12 mouse cellular contexts compared by ENCODE assay signal in the genomic region with DNA sequence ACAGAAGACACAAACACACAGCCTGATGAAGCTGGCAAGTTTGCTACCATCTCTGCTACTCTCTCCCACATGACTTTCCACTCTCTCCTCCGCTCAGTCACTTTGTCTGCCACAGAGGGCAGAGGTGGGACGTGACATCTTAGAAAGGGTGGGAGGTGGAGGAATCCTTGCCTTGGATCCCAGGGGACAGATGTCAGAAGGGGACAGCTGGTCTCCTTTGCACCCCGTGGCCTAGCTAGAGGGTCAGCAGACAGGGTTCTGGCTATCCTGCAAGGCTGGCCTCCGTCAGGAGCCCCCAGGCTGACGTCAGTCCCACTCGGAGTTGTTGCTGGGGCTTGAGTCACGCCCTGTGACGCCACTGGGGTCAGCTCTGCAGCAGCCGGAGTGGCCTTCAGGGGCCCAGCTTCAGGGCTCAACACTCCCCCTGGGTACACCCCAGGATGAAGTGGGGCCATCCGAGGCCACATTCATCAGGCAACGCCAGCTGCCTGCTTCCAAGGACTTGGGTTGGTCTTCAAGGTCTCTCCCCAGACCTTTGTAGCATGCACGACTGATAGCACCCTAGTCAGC. TPM values are rescaled to one million over a fixed set of nuclear protein-coding genes. Genes with fewer than 3 reads are reported as not detected.
DNase-seq lines count a peak whose midpoint lies in the region; ATAC-seq and TF ChIP-seq lines count a peak whose summit lies in the region.
"Had no signal": no experiment of that assay in that cellular context is flagged by ENCODE, and none has a peak within 500 bp of the region (broad histone marks: within the 10 kb centered on the region; RNA-seq: fewer than 3 reads in every experiment).

No protein-coding gene starts in this region.

- peaks cover 12% of the 10 kb centered on the region for H3K4me1 ChIP-seq in intestine, embryonic 14.5 days (replicated peaks; ENCODE audit: control insufficient read depth, insufficient read depth, low read length)
- H3K4me1 ChIP-seq in intestine, postnatal 0 days (replicated peaks; ENCODE audit: control insufficient read depth, insufficient read depth, low read length) = 0 out of 2 replicates have a peak, but pooled peaks cover under 1% of the 10 kb centered on the region
- H3K4me1 ChIP-seq in ES-E14 (ENCODE audit: control insufficient read depth in 2 of 2, insufficient read depth in 2 of 2, low read length in 2 of 2, poor library complexity in 1 of 2) = peaks cover 15 to 33% of the 10 kb centered on the region in 2 experiments; a peak in 3 of 4 replicates
- H3K4me1 ChIP-seq in limb, embryonic 13.5 days = peaks cover 30% of the 10 kb centered on the region
- H3K4me1 ChIP-seq in lung, adult 2 months (ENCODE audit: control insufficient read depth, insufficient read depth, low read length) = no peaks in the 10 kb centered on the region

- ATAC-seq in intestine, embryonic 14.5 days (replicated peaks; ENCODE audit: low FRiP score, low TSS enrichment, low read depth) = no peak
- ATAC-seq in intestine, postnatal 0 days = no peak
- no peak for ATAC-seq in limb, embryonic 13.5 days (ENCODE audit: low FRiP score, low read depth)
- ATAC-seq: hindbrain, embryonic 16.5 days had no signal

- DNase-seq in intestine, embryonic 14.5 days (ENCODE audit: low spot score) = no peak
- no peak for DNase-seq in ES-E14 (ENCODE audit: low read depth, low spot score)
- DNase-seq in adrenal gland, adult 2 months = peak; percentile 95
- DNase-seq in left cerebral cortex, postnatal 10 days (ENCODE audit: extremely low spot score in 1 of 2, low spot score in 2 of 2) = no peak
- DNase-seq in lung, adult 2 months = no peak
- DNase-seq: cerebellum, adult 18-20 months; liver; lung, postnatal 36 days had no signal

- intact Hi-C loops in left cerebral cortex, postnatal 10 days (cut with DNase I) = no loop called here

- H3K36me3 ChIP-seq in intestine, embryonic 14.5 days (ENCODE audit: control insufficient read depth, insufficient read depth, low read length) = no peaks in the 10 kb centered on the region
- H3K36me3 ChIP-seq in intestine, postnatal 0 days (ENCODE audit: control insufficient read depth, insufficient read depth) = no peaks in the 10 kb centered on the region
- H3K36me3 ChIP-seq in ES-E14 (ENCODE audit: control insufficient read depth, insufficient read depth, low read length, poor library complexity, severe bottlenecking) = no peaks in the 10 kb centered on the region
- peaks cover 4% of the 10 kb centered on the region; the same call in 1 of the 2 replicates for H3K36me3 ChIP-seq in limb, embryonic 13.5 days

- H3K9ac ChIP-seq in intestine, embryonic 14.5 days (ENCODE audit: low read length) = no peak overlapping the region
- H3K9ac ChIP-seq in intestine, postnatal 0 days (ENCODE audit: low read depth, low read length) = no peak overlapping the region
- H3K9ac ChIP-seq in ES-E14 (ENCODE audit: insufficient read depth, low read depth, low read length, poor library complexity, severe bottlenecking) = no peak overlapping the region
- no peak overlapping the region; the same call in 1 of the 2 replicates for H3K9ac ChIP-seq in limb, embryonic 13.5 days

- in situ Hi-C loops in ES-E14 (cut with MboI; ENCODE audit: low sequenced_read_pairs in 2 of 2, unreplicated experiment in 2 of 2) = no loop called here

- H3K9me3 ChIP-seq in intestine, embryonic 14.5 days (ENCODE audit: control insufficient read depth, low read length) = no peaks in the 10 kb centered on the region
- H3K9me3 ChIP-seq in intestine, postnatal 0 days (ENCODE audit: control insufficient read depth) = no peaks in the 10 kb centered on the region
- H3K9me3 ChIP-seq in ES-E14 (ENCODE audit: control insufficient read depth, insufficient read depth, low read depth, low read length) = no peaks in the 10 kb centered on the region
- H3K9me3 ChIP-seq in limb, embryonic 13.5 days = no peaks in the 10 kb centered on the region

- H3K27ac ChIP-seq in intestine, embryonic 14.5 days (ENCODE audit: low read depth) = 0 out of 2 replicates have a peak overlapping the region, but pooled peaks have one; percentile 24
- H3K27ac ChIP-seq in intestine, postnatal 0 days (ENCODE audit: low read depth, low read length) = no peak overlapping the region
- peak overlapping the region; percentile 20; the same call in 1 of the 2 replicates for H3K27ac ChIP-seq in ES-E14 (ENCODE audit: insufficient read depth, low read depth, low read length, poor library complexity, severe bottlenecking)
- peak overlapping the region; percentile 80; the same call in 1 of the 2 replicates for H3K27ac ChIP-seq in limb, embryonic 13.5 days
- H3K27ac ChIP-seq: layer of hippocampus, adult 2 months had no signal

- no peaks in the 10 kb centered on the region for H3K27me3 ChIP-seq in intestine, embryonic 14.5 days (replicated peaks; ENCODE audit: control insufficient read depth, insufficient read depth, low read length)
- H3K27me3 ChIP-seq in intestine, postnatal 0 days (replicated peaks; ENCODE audit: control insufficient read depth, insufficient read depth, low read length) = no peaks in the 10 kb centered on the region
- no peaks in the 10 kb centered on the region for H3K27me3 ChIP-seq in limb, embryonic 13.5 days

- no peak for TF ChIP-seq CTCF in intestine, postnatal 0 days (IDR thresholded peaks at IDR 0.05; ENCODE audit: low read depth)
- no peak for TF ChIP-seq CTCF in lung, adult 2 months (IDR thresholded peaks at IDR 0.05; ENCODE audit: insufficient read depth, low read length)

- H3K4me2 ChIP-seq in intestine, embryonic 14.5 days (ENCODE audit: low read length) = no peak overlapping the region
- H3K4me2 ChIP-seq in intestine, postnatal 0 days (replicated peaks; ENCODE audit: low read depth) = no peak overlapping the region
- no peak overlapping the region for H3K4me2 ChIP-seq in limb, embryonic 13.5 days (replicated peaks)

- no peak for TF ChIP-seq POLR2A in lung, adult 2 months (IDR thresholded peaks at IDR 0.05; ENCODE audit: borderline replicate concordance, extremely low read depth, low read depth, low read length)

- 59% methylated on average over 12 of the region's 12 CpGs for whole genome bisulfite sequencing in intestine, embryonic 14.5 days
- WGBS in intestine, postnatal 0 days = 46% methylated on average over 12 of the region's 12 CpGs
- WGBS in limb, embryonic 13.5 days = 62% methylated on average over 12 of the region's 12 CpGs
- 64% methylated on average over 12 of the region's 12 CpGs for WGBS in lung, adult 2 months

- no peak overlapping the region for H3K4me3 ChIP-seq in intestine, embryonic 14.5 days (ENCODE audit: low read depth, low read length)
- H3K4me3 ChIP-seq in intestine, postnatal 0 days (ENCODE audit: low read depth, low read length) = no peak overlapping the region
- H3K4me3 ChIP-seq in ES-E14 (ENCODE audit: insufficient read depth in 1 of 2, low read depth in 1 of 2, low read length in 2 of 2, poor library complexity in 1 of 2, severe bottlenecking in 1 of 2) = no peak overlapping the region
- no peak overlapping the region for H3K4me3 ChIP-seq in limb, embryonic 13.5 days
- H3K4me3 ChIP-seq in lung, adult 2 months (replicated peaks; ENCODE audit: extremely low read depth, low read depth, low read length) = no peak overlapping the region
- H3K4me3 ChIP-seq: layer of hippocampus, adult 2 months had no signal

TF ChIP-seq in ES-E14, 5 proteins besides CTCF, POLR2A, EP300 and RAD21 (continues in another document):
- TF ChIP-seq MAFK (IDR thresholded peaks at IDR 0.05; ENCODE audit: insufficient read depth, low read depth, low read length) (no peak), CHD2 (IDR thresholded peaks at IDR 0.05; ENCODE audit: low read depth, low read length) (no peak), ZNF384 (IDR thresholded peaks at IDR 0.05; ENCODE audit: low read depth, low read length) (no peak), HCFC1 (IDR thresholded peaks at IDR 0.05; ENCODE audit: borderline replicate concordance, insufficient read depth, low read length) (no peak)

RNA-seq across cellular contexts. Expression of gene Atg101, which starts 4.6 kb away (rescaled TPM):
- polyA plus RNA-seq in intestine, embryonic 14.5 days (2014; fragmentation: Nextera tagmentation; extraction: Ambion mirVana) = 65.4 and 67.1 TPM in 2 replicates
- 46.5 and 50.9 TPM in 2 replicates for polyA plus RNA-seq in intestine, postnatal 0 days (2015; fragmentation: Nextera tagmentation; extraction: Ambion mirVana)
- total RNA-seq in ES-E14 (2012; rRNA removed) = 116 and 119 TPM in 2 replicates
- 10 to 100 TPM; 38.6 to 58.8 TPM for total RNA-seq in adrenal gland, adult 2 months (2021)
- polyA plus RNA-seq in adrenal gland, adult 2 months (2012; rRNA removed) = 31.9 and 35.4 TPM in 2 replicates
- polyA plus RNA-seq in limb, embryonic 13.5 days (2015; fragmentation: Nextera tagmentation; extraction: Ambion mirVana) = 64.1 and 70.4 TPM in 2 replicates
- total RNA-seq in left cerebral cortex, postnatal 10 days (2021) = 10 to 100 TPM; 38.8 to 41.9 TPM
- polyA plus RNA-seq in lung, adult 2 months (2012; rRNA removed) = 36.1 and 38.6 TPM in 2 replicates

RNA-seq across cellular contexts. Expression of gene 6030408B16Rik, which starts 13.5 kb away (rescaled TPM):
- polyA plus RNA-seq in intestine, embryonic 14.5 days (2014; fragmentation: Nextera tagmentation; extraction: Ambion mirVana) = 5.9 and 6.6 TPM in 2 replicates
- 0.48 and 0.77 TPM in 2 replicates for polyA plus RNA-seq in intestine, postnatal 0 days (2015; fragmentation: Nextera tagmentation; extraction: Ambion mirVana)
- total RNA-seq in ES-E14 (2012; rRNA removed) = 0.22 and 0.32 TPM in 2 replicates
- under 1 TPM; 0.40 to 0.52 TPM for total RNA-seq in adrenal gland, adult 2 months (2021)
- 1.4 and 2.0 TPM in 2 replicates for polyA plus RNA-seq in adrenal gland, adult 2 months (2012; rRNA removed)
- polyA plus RNA-seq in limb, embryonic 13.5 days (2015; fragmentation: Nextera tagmentation; extraction: Ambion mirVana) = 1.5 and 1.9 TPM in 2 replicates
- under 1 TPM in 1 of 2 experiments, not detected in 1; 0.30 TPM for total RNA-seq in left cerebral cortex, postnatal 10 days (2021)
- polyA plus RNA-seq in lung, adult 2 months (2012; rRNA removed) = 35.1 and 39.4 TPM in 2 replicates

RNA-seq across cellular contexts. Expression of gene Nr4a1, which starts 25.4 kb away (rescaled TPM):
- 6.4 and 6.9 TPM in 2 replicates for polyA plus RNA-seq in intestine, embryonic 14.5 days (2014; fragmentation: Nextera tagmentation; extraction: Ambion mirVana)
- polyA plus RNA-seq in intestine, postnatal 0 days (2015; fragmentation: Nextera tagmentation; extraction: Ambion mirVana) = 5.9 and 10.0 TPM in 2 replicates
- total RNA-seq in ES-E14 (2012; rRNA removed) = 8.5 and 12.1 TPM in 2 replicates
- 100 to 1,000 TPM; 560 to 565 TPM for total RNA-seq in adrenal gland, adult 2 months (2021)
- polyA plus RNA-seq in adrenal gland, adult 2 months (2012; rRNA removed) = 162 and 415 TPM in 2 replicates
- polyA plus RNA-seq in limb, embryonic 13.5 days (2015; fragmentation: Nextera tagmentation; extraction: Ambion mirVana) = 10.0 and 10.3 TPM in 2 replicates
- 10 to 100 TPM; 36.8 to 40.3 TPM for total RNA-seq in left cerebral cortex, postnatal 10 days (2021)
- polyA plus RNA-seq in lung, adult 2 months (2012; rRNA removed) = 40.0 and 43.4 TPM in 2 replicates

RNA-seq across cellular contexts. Expression of gene Grasp, which starts 55.5 kb away (rescaled TPM):
- polyA plus RNA-seq in intestine, embryonic 14.5 days (2014; fragmentation: Nextera tagmentation; extraction: Ambion mirVana) = 3.5 and 4.2 TPM in 2 replicates
- 1.7 and 2.0 TPM in 2 replicates for polyA plus RNA-seq in intestine, postnatal 0 days (2015; fragmentation: Nextera tagmentation; extraction: Ambion mirVana)
- 10.8 and 12.9 TPM in 2 replicates for total RNA-seq in ES-E14 (2012; rRNA removed)
- 10 to 100 TPM; 16.4 to 21.0 TPM for total RNA-seq in adrenal gland, adult 2 months (2021)
- polyA plus RNA-seq in adrenal gland, adult 2 months (2012; rRNA removed) = 53.0 and 60.3 TPM in 2 replicates
- 5.7 and 6.0 TPM in 2 replicates for polyA plus RNA-seq in limb, embryonic 13.5 days (2015; fragmentation: Nextera tagmentation; extraction: Ambion mirVana)
- 10 to 100 TPM; 30.9 to 34.2 TPM for total RNA-seq in left cerebral cortex, postnatal 10 days (2021)
- polyA plus RNA-seq in lung, adult 2 months (2012; rRNA removed) = 36.6 and 58.8 TPM in 2 replicates
